Mouse (Mus musculus): ENCODE results near the gene Nectin2.

- no peak for TF ChIP-seq CTCF (IDR thresholded peaks at IDR 0.05; ENCODE audit: borderline replicate concordance, control insufficient read depth, extremely low read depth, insufficient read depth, low read length, poor library complexity)
- TF ChIP-seq POLR2A (IDR thresholded peaks at IDR 0.05; ENCODE audit: control insufficient read depth, extremely low read depth, insufficient read depth, low read length, poor library complexity): no peak
Measured at GRCm38 (mm10) chr7:19747420-19748218, 2.7 kb downstream of the Nectin2 start.
